Mouse (Mus musculus): ENCODE measurements around the gene Pgrmc2. TPM values are rescaled to one million over a fixed set of nuclear protein-coding genes. Genes with fewer than 3 reads are reported as not detected.

Gene Pgrmc2
- total RNA-seq, 2 experiments from 2014 or later = 47.1 to 50.5 TPM

Other genes starting within 250 kb of the Pgrmc2 start
- 10 to 100 TPM; 20.0 to 20.1 TPM for gene Mfsd8, start 236.2 kb downstream of the Pgrmc2 start, total RNA-seq (2021)
- gene Abhd18, start 236.1 kb downstream of the Pgrmc2 start, total RNA-seq (2021) = 10 to 100 TPM in 1 of 2 experiments, 1 to 10 TPM in 1; 8.1 to 15.1 TPM
- under 1 TPM in 1 of 2 experiments, not detected in 1; 0.24 TPM for gene 1700034I23Rik, start 180.5 kb downstream of the Pgrmc2 start, total RNA-seq (2021)
- 10 to 100 TPM; 17.8 to 20.0 TPM for gene Larp1b, start 133.2 kb downstream of the Pgrmc2 start, total RNA-seq (2021)